Mouse (Mus musculus) mouse embryonic stem cell (cell line): ENCODE results near the gene Rnf5.

Experiments used
- in situ Hi-C, 2 experiments: fragments of 300-500 bp; cut with MboI; formaldehyde crosslinking; loops; 1 replicate in 1 of 2; 3 replicates in 1 of 2; pipeline ENCODE4 v1.14.3; 2019 to 2020; ENCODE audit warnings: low sequenced_read_pairs in 2 of 2, low pct_unique_long_range_greater_than_20kb in 1 of 2, mixed read lengths in 1 of 2; ENCODE audit not compliant: unreplicated experiment in 1 of 2

The Rnf5 gene

GRCm38 (mm10) chr17:34591029-34591993, 12.2 kb downstream of the Rnf5 start, which contains the start of gene Pbx2:
Pbx2 (plus strand) TSS chr17:34591266.
- in situ Hi-C loops, result no loop called here

- in situ Hi-C loops, result no loop called here
Observed at GRCm38 (mm10) chr17:34590154-34590987, 13.1 kb downstream of the Rnf5 start.

GRCm38 (mm10) chr17:34589681-34590101, 13.8 kb downstream of the Rnf5 start, which contains the start of gene Gpsm3:
Gpsm3 (plus strand) TSS chr17:34589806.
- in situ Hi-C loops, result no loop called here

GRCm38 (mm10) chr17:34589206-34589605, 14.3 kb downstream of the Rnf5 start:
- in situ Hi-C loops, result no loop called here

GRCm38 (mm10) chr17:34588767-34589166, 14.7 kb downstream of the Rnf5 start:
- in situ Hi-C loops, result no loop called here

- in situ Hi-C loops, result no loop called here
Observed at GRCm38 (mm10) chr17:34587814-34588213, 15.7 kb downstream of the Rnf5 start.

GRCm38 (mm10) chr17:34587423-34587811, 16.1 kb downstream of the Rnf5 start:
- in situ Hi-C loops, result no loop called here

GRCm38 (mm10) chr17:34586796-34587422, 16.6 kb downstream of the Rnf5 start:
- in situ Hi-C loops, result no loop called here

- in situ Hi-C loops, result no loop called here
Observed at GRCm38 (mm10) chr17:34585877-34586771, 17.4 kb downstream of the Rnf5 start.

GRCm38 (mm10) chr17:34585121-34585520, 18.4 kb downstream of the Rnf5 start:
- in situ Hi-C loops, result no loop called here

GRCm38 (mm10) chr17:34583819-34584218, 19.7 kb downstream of the Rnf5 start:
- in situ Hi-C loops, result no loop called here

GRCm38 (mm10) chr17:34583397-34583796, 20.1 kb downstream of the Rnf5 start:
- in situ Hi-C loops, result no loop called here

GRCm38 (mm10) chr17:34582528-34582927, 21.0 kb downstream of the Rnf5 start:
- in situ Hi-C loops, result no loop called here

GRCm38 (mm10) chr17:34578070-34578469, 25.4 kb downstream of the Rnf5 start:
- in situ Hi-C loops, result loop anchor here in 1 of 2 experiments (5.0 kb wide), 1 partner anchor 49 kb away; the partner anchor contains the start of genes Ppt2 and Prrt1

- in situ Hi-C loops, result loop anchor here in 1 of 2 experiments (5.0 kb wide), 1 partner anchor 51 kb away; the partner anchor contains the start of genes Ppt2 and Prrt1
Observed at GRCm38 (mm10) chr17:34576577-34576976, 26.9 kb downstream of the Rnf5 start.

GRCm38 (mm10) chr17:34572361-34572760, 31.1 kb downstream of the Rnf5 start:
- in situ Hi-C loops, result no loop called here

- in situ Hi-C loops, result no loop called here
Observed at GRCm38 (mm10) chr17:34571875-34572274, 31.6 kb downstream of the Rnf5 start.

GRCm38 (mm10) chr17:34569919-34570318, 33.6 kb downstream of the Rnf5 start:
- in situ Hi-C loops, result no loop called here
